Mouse (Mus musculus) cerebellum, adult 11 months (tissue): Measurements from ENCODE around the gene Olfr745.

Experiments used
- DNase-seq: peaks from one replicate; pipeline ENCODE4 v3.0.0; 2022

Gene Olfr745

GRCm38 (mm10) chr14:50639088-50639487, at the start of gene Olfr745:
Gene Olfr745 (plus strand): TSS chr14:50639388.
- no peak for DNase-seq

DNA sequence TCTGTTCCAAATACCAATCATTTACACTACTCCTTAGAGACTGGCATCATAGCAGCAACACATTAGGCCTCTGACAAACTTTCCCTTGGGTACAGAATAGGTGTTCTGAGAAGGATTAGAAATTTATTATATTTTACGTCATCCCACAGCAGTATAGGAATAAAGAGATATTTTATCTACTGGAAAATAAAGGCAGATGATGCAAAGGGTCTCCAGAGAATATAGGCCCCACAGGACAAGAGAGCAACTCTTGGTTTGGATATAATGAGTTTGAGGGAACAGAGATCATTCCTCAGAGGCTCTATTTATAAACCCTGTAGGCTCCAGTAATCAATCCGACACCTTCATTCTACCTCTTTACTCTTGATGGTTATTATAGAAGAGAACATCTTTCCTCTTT, 24.6 kb upstream of the Olfr745 start, which contains the start of gene Olfr744:
Gene Olfr744, plus strand, starts transcription at position 301 of the 400 bp plus-strand sequence.
- DNase-seq = no peak

DNA sequence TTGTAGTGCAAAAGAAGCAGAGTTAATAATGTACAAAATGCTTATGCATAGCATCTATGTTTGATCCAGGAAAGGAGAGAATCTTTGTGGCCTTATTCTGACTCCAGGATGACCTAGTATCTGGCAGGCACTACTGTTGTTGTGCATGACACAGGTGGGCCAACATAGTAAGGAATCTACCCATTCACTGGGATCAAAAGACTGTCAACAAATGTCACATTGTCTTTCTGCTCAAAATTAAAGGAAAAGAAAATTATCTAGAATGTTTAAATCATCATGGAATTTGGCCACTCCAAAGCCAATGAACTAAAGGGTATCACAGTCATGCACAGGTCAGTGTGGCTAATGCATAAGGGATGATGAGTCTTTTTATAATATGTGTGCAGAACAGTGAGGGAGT, 7.6 kb downstream of the Olfr745 start, which contains the start of gene Olfr746:
Gene Olfr746, plus strand, starts transcription at position 301 of the 400 bp plus-strand sequence.
- DNase-seq = no peak

DNA sequence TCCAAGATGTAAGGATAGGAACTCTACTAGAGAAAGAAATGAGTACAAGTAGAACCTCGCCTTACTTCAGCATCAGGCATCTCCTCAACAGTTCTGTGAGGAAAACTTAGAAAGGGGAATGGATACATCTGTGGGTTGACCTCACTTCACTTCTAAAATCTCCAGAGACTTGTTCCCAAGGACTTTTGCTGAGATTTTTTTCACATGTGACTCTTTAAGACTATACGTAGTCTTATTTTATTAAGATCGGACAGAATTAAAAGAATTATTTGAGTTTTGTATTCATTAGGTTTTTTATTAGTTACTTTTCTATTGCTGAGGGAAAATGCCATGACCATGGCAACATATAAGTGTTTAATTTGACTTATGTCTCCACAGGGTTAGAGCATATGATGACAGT, 53.9 kb downstream of the Olfr745 start, which contains the start of gene Olfr747:
Gene Olfr747, minus strand, starts transcription at position 101 of the 400 bp plus-strand sequence.
- no peak for DNase-seq
